Mouse (Mus musculus) intestine, embryonic 16.5 days (tissue): ENCODE results near the gene Psg17. TPM values are rescaled to one million over a fixed set of nuclear protein-coding genes. Genes with fewer than 3 reads are reported as not detected.
"Not testable (repeated sequence)": the region's sequence is repeated elsewhere in the genome, so short reads cannot be mapped to it uniquely, and the experiment has no call there.

ENCODE experiments used
- ATAC-seq: fragments of 200-750 bp; cut with Nextera tagmentation; 2 replicates; pipeline ENCODE4 v1.8.0; 2017; ENCODE audit warnings: moderate TSS enrichment, moderate library complexity
- H3K27ac ChIP-seq: fragments of 300-500 bp; sonication (generic); 2 replicates; pipeline ENCODE4 v1.5.1; 2014; ENCODE audit warnings: mild to moderate bottlenecking, low read length
- H3K27me3 ChIP-seq: fragments of 300-500 bp; sonication (generic); replicated peaks from 2 replicates; pipeline ENCODE4 v1.6.1; 2014; ENCODE audit warnings: low read length, control low read depth, mixed read lengths; ENCODE audit not compliant: control insufficient read depth, insufficient read depth
- H3K36me3 ChIP-seq: fragments of 300-500 bp; sonication (generic); 2 replicates; pipeline ENCODE4 v1.6.1; 2014; ENCODE audit warnings: low read length, control low read depth; ENCODE audit not compliant: control insufficient read depth, insufficient read depth
- H3K4me1 ChIP-seq: fragments of 300-500 bp; sonication (generic); 2 replicates; pipeline ENCODE4 v1.6.1; 2014; ENCODE audit warnings: low read length, control low read depth, mixed read lengths; ENCODE audit not compliant: control insufficient read depth, insufficient read depth
- H3K4me2 ChIP-seq: fragments of 300-500 bp; sonication (generic); 2 replicates; pipeline ENCODE4 v1.6.1; 2014; ENCODE audit warnings: low read depth, low read length, control low read depth
- H3K4me3 ChIP-seq: fragments of 300-500 bp; sonication (generic); 2 replicates; pipeline ENCODE4 v1.5.1; 2014; ENCODE audit warnings: mild to moderate bottlenecking, low read length
- H3K9ac ChIP-seq: fragments of 300-500 bp; sonication (generic); 2 replicates; pipeline ENCODE4 v1.6.1; 2014; ENCODE audit warnings: low read depth, low read length
- H3K9me3 ChIP-seq: fragments of 300-500 bp; sonication (generic); 2 replicates; pipeline ENCODE4 v1.6.1; 2016; ENCODE audit warnings: low read length, control low read depth; ENCODE audit not compliant: control insufficient read depth
- WGBS: fragments of 180-500 bp; shearing (Covaris S2); extraction: QIAGEN DNeasy Blood & Tissue Kit; methylation state at CpG from one replicate; pipeline ENCODE4 v1.1.7; 2014; 5-methylcytosine and 5-hydroxymethylcytosine counted together
- polyA plus RNA-seq: library from polyadenylated mRNA; unstranded; fragments of >200 nt; fragmentation: Nextera tagmentation; extraction: Ambion mirVana; gene quantifications from 2 replicates; pipeline ENCODE4 v1.2.1, GENCODE M21; 2015

The Psg17 gene
- 0.06 and 0.09 TPM in 2 replicates for polyA plus RNA-seq

- 72% methylated on average over 3 of the region's 3 CpGs for WGBS
- H3K27me3 ChIP-seq = no peaks in the 10 kb centered on the region
- H3K4me1 ChIP-seq = no peaks in the 10 kb centered on the region
- no peaks in the 10 kb centered on the region for H3K9me3 ChIP-seq
- H3K9ac ChIP-seq = no peak within 1 kb of the TSS
- H3K27ac ChIP-seq = no peak within 1 kb of the TSS
- H3K36me3 ChIP-seq = no peaks in the 10 kb centered on the region
- ATAC-seq = no peak
- no peak within 1 kb of the TSS for H3K4me3 ChIP-seq
- no peak within 1 kb of the TSS for H3K4me2 ChIP-seq
These were observed at the start of gene Psg17 for GRCm38 (mm10) chr7:18821507-18821906. Gene Psg17, minus strand, starts transcription at chr7:18821607.

- WGBS = no CpG with 5 or more reads among the region's 8 CpGs
- H3K4me2 ChIP-seq = not testable (repeated sequence)
These were observed 49.6 kb upstream of the Psg17 start, which contains the start of gene Pglyrp1 for GRCm38 (mm10) chr7:18871031-18871430. Gene Pglyrp1, plus strand, starts transcription at chr7:18871331.

GRCm38 (mm10) chr7:18868491-18868890 is 47.1 kb upstream of the Psg17 start:
- no peaks in the 10 kb centered on the region for H3K27me3 ChIP-seq
- H3K9ac ChIP-seq = no peak overlapping the region
- no peaks in the 10 kb centered on the region for H3K36me3 ChIP-seq
- no peak overlapping the region for H3K4me2 ChIP-seq
- 93% methylated on average over 2 of the region's 2 CpGs for WGBS
- no peak overlapping the region for H3K4me3 ChIP-seq
- no peak overlapping the region for H3K27ac ChIP-seq
- no peaks in the 10 kb centered on the region for H3K4me1 ChIP-seq
- H3K9me3 ChIP-seq = no peaks in the 10 kb centered on the region
- ATAC-seq = no peak

More at GRCm38 (mm10) chr7:18871031-18871430, 49.6 kb upstream of the Psg17 start, which contains the start of gene Pglyrp1:
- not testable (repeated sequence) for H3K27me3 ChIP-seq, ATAC-seq, H3K4me1 ChIP-seq, H3K9ac ChIP-seq, H3K4me3 ChIP-seq, H3K9me3 ChIP-seq, H3K36me3 ChIP-seq, H3K27ac ChIP-seq

- ATAC-seq = no peak
- no peaks in the 10 kb centered on the region for H3K27me3 ChIP-seq
- no peaks in the 10 kb centered on the region for H3K9me3 ChIP-seq
- 0 out of 2 replicates have a peak, but pooled peaks cover 6% of the 10 kb centered on the region for H3K4me1 ChIP-seq
- H3K4me2 ChIP-seq = no peak overlapping the region
- no peaks in the 10 kb centered on the region for H3K36me3 ChIP-seq
- H3K9ac ChIP-seq = no peak overlapping the region
- H3K4me3 ChIP-seq = no peak overlapping the region
- WGBS = 86% methylated on average over 6 of the region's 6 CpGs
- no peak overlapping the region for H3K27ac ChIP-seq
These were observed 41.4 kb upstream of the Psg17 start for GRCm38 (mm10) chr7:18862801-18863200.

- ATAC-seq = peak; percentile 75; the same call in 1 of the 2 replicates
- 67% methylated on average over 5 of the region's 5 CpGs for WGBS
These were observed 37.0 kb upstream of the Psg17 start for GRCm38 (mm10) chr7:18858310-18858916.

GRCm38 (mm10) chr7:18848395-18848794 is 27.0 kb upstream of the Psg17 start:
- Histone ChIP-seq H3K27ac (no peak overlapping the region), H3K9ac (no peak overlapping the region), H3K4me3 (no peak overlapping the region), H3K27me3 (no peaks in the 10 kb centered on the region), H3K9me3 (no peaks in the 10 kb centered on the region), H3K4me1 (0 out of 2 replicates have a peak, but pooled peaks cover 3% of the 10 kb centered on the region), H3K4me2 (no peak overlapping the region), H3K36me3 (no peaks in the 10 kb centered on the region)
- WGBS = 49% methylated on average over 1 of the region's 1 CpGs
- ATAC-seq = peak; percentile 92

More at GRCm38 (mm10) chr7:18858310-18858916, 37.0 kb upstream of the Psg17 start:
- H3K4me1 ChIP-seq = 0 out of 2 replicates have a peak, but pooled peaks cover 6% of the 10 kb centered on the region
- H3K4me3 ChIP-seq = no peak overlapping the region
- no peak overlapping the region for H3K4me2 ChIP-seq
- no peaks in the 10 kb centered on the region for H3K9me3 ChIP-seq
- H3K27me3 ChIP-seq = no peaks in the 10 kb centered on the region
- no peak overlapping the region for H3K9ac ChIP-seq
- H3K27ac ChIP-seq = no peak overlapping the region
- no peaks in the 10 kb centered on the region for H3K36me3 ChIP-seq

- WGBS = 29% methylated on average over 5 of the region's 5 CpGs
- Histone ChIP-seq H3K9me3 (no peaks in the 10 kb centered on the region), H3K9ac (no peak overlapping the region), H3K4me2 (no peak overlapping the region), H3K4me3 (no peak overlapping the region), H3K4me1 (peaks cover 14% of the 10 kb centered on the region), H3K27ac (no peak overlapping the region), H3K27me3 (no peaks in the 10 kb centered on the region), H3K36me3 (no peaks in the 10 kb centered on the region)
- ATAC-seq = no peak
These were observed 23.4 kb upstream of the Psg17 start for GRCm38 (mm10) chr7:18844811-18845210.

GRCm38 (mm10) chr7:18841174-18841567 is 19.8 kb upstream of the Psg17 start:
- no peaks in the 10 kb centered on the region for H3K9me3 ChIP-seq
- no peaks in the 10 kb centered on the region for H3K36me3 ChIP-seq
- no peaks in the 10 kb centered on the region for H3K27me3 ChIP-seq
- 75% methylated on average over 1 of the region's 1 CpGs for WGBS
- H3K4me3 ChIP-seq = peak overlapping the region; percentile 41
- peaks cover 11% of the 10 kb centered on the region for H3K4me1 ChIP-seq
- peak overlapping the region; percentile 55 for H3K4me2 ChIP-seq
- H3K9ac ChIP-seq = peak overlapping the region; percentile 60
- ATAC-seq = no peak; the same call in 1 of the 2 replicates
- peak overlapping the region; percentile 82 for H3K27ac ChIP-seq

- H3K9me3 ChIP-seq = no peaks in the 10 kb centered on the region
- peaks cover 11% of the 10 kb centered on the region for H3K4me1 ChIP-seq
- no peaks in the 10 kb centered on the region for H3K36me3 ChIP-seq
- peak overlapping the region; percentile 97 for H3K27ac ChIP-seq
- H3K4me3 ChIP-seq = peak overlapping the region; percentile 48
- H3K9ac ChIP-seq = peak overlapping the region; percentile 69
- WGBS = 4% methylated on average over 14 of the region's 17 CpGs
- no peaks in the 10 kb centered on the region for H3K27me3 ChIP-seq
- peak; percentile 89 for ATAC-seq
- H3K4me2 ChIP-seq = peak overlapping the region; percentile 67
These were observed 19.2 kb upstream of the Psg17 start for GRCm38 (mm10) chr7:18840386-18841173.
